Mouse (Mus musculus) liver, embryonic 15.5 days (tissue): ENCODE data around the gene Slc6a12. TPM values are rescaled to one million over a fixed set of nuclear protein-coding genes. Genes with fewer than 3 reads are reported as not detected.

Experiments
- ATAC-seq: fragments of 200-750 bp; cut with Nextera tagmentation; 2 replicates; pipeline ENCODE4 v1.8.0; 2017; ENCODE audit warnings: moderate number of reproducible peaks, mild to moderate bottlenecking, moderate library complexity; ENCODE audit not compliant: insufficient read depth
- H3K27ac ChIP-seq: fragments of 300-500 bp; sonication (generic); replicated peaks from 2 replicates; pipeline ENCODE4 v1.5.1; 2015; ENCODE audit warnings: mild to moderate bottlenecking, inconsistent platforms
- H3K27me3 ChIP-seq: fragments of 300-500 bp; sonication (generic); 2 replicates; pipeline ENCODE4 v1.6.1; 2015; ENCODE audit warnings: mild to moderate bottlenecking, inconsistent platforms
- H3K36me3 ChIP-seq: fragments of 300-500 bp; sonication (generic); replicated peaks from 2 replicates; pipeline ENCODE4 v1.6.1; 2015; ENCODE audit warnings: moderate library complexity, mild to moderate bottlenecking, inconsistent platforms
- H3K4me1 ChIP-seq: fragments of 300-500 bp; sonication (generic); replicated peaks from 2 replicates; pipeline ENCODE4 v1.6.1; 2015; ENCODE audit warnings: inconsistent platforms
- H3K4me2 ChIP-seq: fragments of 300-500 bp; sonication (generic); 2 replicates; pipeline ENCODE4 v1.6.1; 2015; ENCODE audit warnings: moderate library complexity, mild to moderate bottlenecking, inconsistent platforms
- H3K4me3 ChIP-seq: fragments of 300-500 bp; sonication (generic); replicated peaks from 2 replicates; pipeline ENCODE4 v1.5.1; 2015; ENCODE audit warnings: mild to moderate bottlenecking, inconsistent platforms
- H3K9ac ChIP-seq: fragments of 300-500 bp; sonication (generic); 2 replicates; pipeline ENCODE4 v1.6.1; 2015; ENCODE audit warnings: moderate library complexity, mild to moderate bottlenecking, inconsistent platforms
- H3K9me3 ChIP-seq: fragments of 300-500 bp; sonication (generic); replicated peaks from 2 replicates; pipeline ENCODE4 v1.6.1; 2016; ENCODE audit warnings: inconsistent platforms
- WGBS: fragments of 180-500 bp; shearing (Covaris S2); methylation state at CpG from one replicate; pipeline ENCODE4 v1.1.7; 2015; ENCODE audit warnings: mixed read lengths; ENCODE audit not compliant: insufficient replicate concordance; 5-methylcytosine and 5-hydroxymethylcytosine counted together
- polyA plus RNA-seq: library from polyadenylated mRNA; unstranded; fragments of >200 nt; fragmentation: Nextera tagmentation; extraction: Ambion mirVana; gene quantifications from 2 replicates; pipeline ENCODE4 v1.2.1, GENCODE M21; 2015

The Slc6a12 gene
- polyA plus RNA-seq, 1 experiment from 2014 or later: 2.5 TPM

- WGBS: 67% methylated on average over 2 of the region's 3 CpGs
Observed at GRCm38 (mm10) chr6:121325298-121325697, 17.6 kb upstream of the Slc6a12 start.

GRCm38 (mm10) chr6:121325740-121326139 is 17.1 kb upstream of the Slc6a12 start:
- Histone ChIP-seq H3K27me3 (no peaks in the 10 kb centered on the region), H3K4me2 (no peak overlapping the region), H3K4me1 (no peaks in the 10 kb centered on the region), H3K27ac (no peak overlapping the region), H3K36me3 (no peaks in the 10 kb centered on the region), H3K9me3 (no peaks in the 10 kb centered on the region), H3K9ac (no peak overlapping the region), H3K4me3 (no peak overlapping the region)
- no peak for ATAC-seq
- WGBS: 43% methylated on average over 9 of the region's 9 CpGs

More at GRCm38 (mm10) chr6:121325298-121325697, 17.6 kb upstream of the Slc6a12 start:
- H3K4me2 ChIP-seq: no peak overlapping the region
- H3K27ac ChIP-seq: no peak overlapping the region
- no peak for ATAC-seq
- H3K9me3 ChIP-seq: no peaks in the 10 kb centered on the region
- H3K27me3 ChIP-seq: no peaks in the 10 kb centered on the region
- H3K36me3 ChIP-seq: no peaks in the 10 kb centered on the region
- H3K4me1 ChIP-seq: no peaks in the 10 kb centered on the region
- no peak overlapping the region for H3K9ac ChIP-seq
- H3K4me3 ChIP-seq: no peak overlapping the region

GRCm38 (mm10) chr6:121326486-121327069 is 16.3 kb upstream of the Slc6a12 start:
- H3K4me3 ChIP-seq: no peak overlapping the region
- no peaks in the 10 kb centered on the region for H3K4me1 ChIP-seq
- no peaks in the 10 kb centered on the region for H3K36me3 ChIP-seq
- no peak overlapping the region for H3K4me2 ChIP-seq
- ATAC-seq: no peak
- no peak overlapping the region for H3K27ac ChIP-seq
- H3K9me3 ChIP-seq: no peaks in the 10 kb centered on the region
- no peaks in the 10 kb centered on the region for H3K27me3 ChIP-seq
- H3K9ac ChIP-seq: no peak overlapping the region
- 39% methylated on average over 10 of the region's 10 CpGs for WGBS

GRCm38 (mm10) chr6:121328417-121328884 is 14.4 kb upstream of the Slc6a12 start:
- Histone ChIP-seq H3K27ac (no peak overlapping the region), H3K9ac (no peak overlapping the region), H3K9me3 (no peaks in the 10 kb centered on the region), H3K4me1 (no peaks in the 10 kb centered on the region), H3K4me2 (no peak overlapping the region), H3K4me3 (no peak overlapping the region), H3K27me3 (no peaks in the 10 kb centered on the region), H3K36me3 (no peaks in the 10 kb centered on the region)
- WGBS: 65% methylated on average over 9 of the region's 9 CpGs
- no peak for ATAC-seq

- Histone ChIP-seq H3K9me3 (no peaks in the 10 kb centered on the region), H3K4me1 (no peaks in the 10 kb centered on the region), H3K36me3 (no peaks in the 10 kb centered on the region), H3K27me3 (no peaks in the 10 kb centered on the region), H3K4me3 (no peak overlapping the region), H3K9ac (no peak overlapping the region), H3K4me2 (no peak overlapping the region), H3K27ac (no peak overlapping the region)
- WGBS: 39% methylated on average over 10 of the region's 10 CpGs
- ATAC-seq: no peak
Observed at GRCm38 (mm10) chr6:121329848-121330508, 12.9 kb upstream of the Slc6a12 start.

GRCm38 (mm10) chr6:121335841-121336240 is 7.0 kb upstream of the Slc6a12 start:
- 0 out of 2 replicates have a peak, but pooled peaks have one; percentile 1 for ATAC-seq
- H3K9ac ChIP-seq: no peak overlapping the region

GRCm38 (mm10) chr6:121336558-121336957 is 6.3 kb upstream of the Slc6a12 start:
- WGBS: 10% methylated on average over 8 of the region's 8 CpGs
- peak overlapping the region; percentile 50 for H3K4me3 ChIP-seq
- no peak overlapping the region for H3K9ac ChIP-seq

More at GRCm38 (mm10) chr6:121335841-121336240, 7.0 kb upstream of the Slc6a12 start:
- Histone ChIP-seq H3K4me3 (no peak overlapping the region), H3K4me2 (0 out of 2 replicates have a peak overlapping the region, but pooled peaks have one; percentile 60), H3K9me3 (no peaks in the 10 kb centered on the region), H3K4me1 (peaks cover 28% of the 10 kb centered on the region), H3K36me3 (no peaks in the 10 kb centered on the region), H3K27ac (peak overlapping the region; percentile 38; the same call in 1 of the 2 replicates), H3K27me3 (no peaks in the 10 kb centered on the region)
- WGBS: 83% methylated on average over 9 of the region's 9 CpGs

GRCm38 (mm10) chr6:121337229-121337628 is 5.6 kb upstream of the Slc6a12 start:
- H3K4me3 ChIP-seq: peak overlapping the region; percentile 50
- no peak for ATAC-seq
- H3K4me2 ChIP-seq: peak overlapping the region; percentile 60

More at GRCm38 (mm10) chr6:121336558-121336957, 6.3 kb upstream of the Slc6a12 start:
- peak; percentile 84 for ATAC-seq
- H3K4me1 ChIP-seq: peaks cover 28% of the 10 kb centered on the region
- H3K9me3 ChIP-seq: no peaks in the 10 kb centered on the region
- H3K36me3 ChIP-seq: no peaks in the 10 kb centered on the region
- H3K27me3 ChIP-seq: no peaks in the 10 kb centered on the region
- peak overlapping the region; percentile 60 for H3K4me2 ChIP-seq
- H3K27ac ChIP-seq: peak overlapping the region; percentile 62

GRCm38 (mm10) chr6:121337770-121338518 is 4.9 kb upstream of the Slc6a12 start:
- 16% methylated on average over 3 of the region's 3 CpGs for WGBS
- no peaks in the 10 kb centered on the region for H3K27me3 ChIP-seq
- H3K9me3 ChIP-seq: no peaks in the 10 kb centered on the region
- peaks cover 28% of the 10 kb centered on the region for H3K4me1 ChIP-seq
- no peak overlapping the region for H3K4me3 ChIP-seq
- peak; percentile 23; the same call in 1 of the 2 replicates for ATAC-seq
- H3K9ac ChIP-seq: no peak overlapping the region
- no peaks in the 10 kb centered on the region for H3K36me3 ChIP-seq
- H3K4me2 ChIP-seq: no peak overlapping the region; the same call in 1 of the 2 replicates
- no peak overlapping the region for H3K27ac ChIP-seq

More at GRCm38 (mm10) chr6:121337229-121337628, 5.6 kb upstream of the Slc6a12 start:
- peaks cover 28% of the 10 kb centered on the region for H3K4me1 ChIP-seq
- no peaks in the 10 kb centered on the region for H3K36me3 ChIP-seq
- H3K9me3 ChIP-seq: no peaks in the 10 kb centered on the region
- WGBS: 86% methylated on average over 9 of the region's 9 CpGs
- H3K27me3 ChIP-seq: no peaks in the 10 kb centered on the region
- no peak overlapping the region for H3K9ac ChIP-seq
- peak overlapping the region; percentile 62; the same call in 1 of the 2 replicates for H3K27ac ChIP-seq

- Histone ChIP-seq H3K27ac (no peak overlapping the region), H3K4me1 (peaks cover 28% of the 10 kb centered on the region), H3K4me3 (no peak overlapping the region), H3K9ac (no peak overlapping the region), H3K27me3 (no peaks in the 10 kb centered on the region), H3K36me3 (no peaks in the 10 kb centered on the region), H3K9me3 (no peaks in the 10 kb centered on the region), H3K4me2 (no peak overlapping the region)
- no peak for ATAC-seq
- 46% methylated on average over 4 of the region's 4 CpGs for WGBS
Observed at GRCm38 (mm10) chr6:121338519-121338896, 4.4 kb upstream of the Slc6a12 start.

- H3K36me3 ChIP-seq: no peaks in the 10 kb centered on the region
- no peak overlapping the region for H3K4me3 ChIP-seq
- H3K27ac ChIP-seq: no peak overlapping the region
- no peaks in the 10 kb centered on the region for H3K9me3 ChIP-seq
- no peak overlapping the region for H3K4me2 ChIP-seq
- no peaks in the 10 kb centered on the region for H3K27me3 ChIP-seq
- ATAC-seq: no peak
- no peak overlapping the region for H3K9ac ChIP-seq
- 30% methylated on average over 6 of the region's 6 CpGs for whole genome bisulfite sequencing
- H3K4me1 ChIP-seq: peaks cover 15% of the 10 kb centered on the region
Observed at GRCm38 (mm10) chr6:121341650-121342049, 1.2 kb upstream of the Slc6a12 start.
